Mouse (Mus musculus) lung, postnatal 0 days (tissue): ENCODE results near the gene Slc27a2.

Experiments used
- CTCF ChIP-seq: IDR thresholded peaks from 2 replicates; pipeline ENCODE4 v1.5.1; 2016; ENCODE audit warnings: antibody characterized with exemption, mild to moderate bottlenecking
- EP300 ChIP-seq: IDR thresholded peaks from 2 replicates; pipeline ENCODE4 v1.6.1; 2016; ENCODE audit warnings: antibody characterized with exemption, mild to moderate bottlenecking, control low read depth

DNA sequence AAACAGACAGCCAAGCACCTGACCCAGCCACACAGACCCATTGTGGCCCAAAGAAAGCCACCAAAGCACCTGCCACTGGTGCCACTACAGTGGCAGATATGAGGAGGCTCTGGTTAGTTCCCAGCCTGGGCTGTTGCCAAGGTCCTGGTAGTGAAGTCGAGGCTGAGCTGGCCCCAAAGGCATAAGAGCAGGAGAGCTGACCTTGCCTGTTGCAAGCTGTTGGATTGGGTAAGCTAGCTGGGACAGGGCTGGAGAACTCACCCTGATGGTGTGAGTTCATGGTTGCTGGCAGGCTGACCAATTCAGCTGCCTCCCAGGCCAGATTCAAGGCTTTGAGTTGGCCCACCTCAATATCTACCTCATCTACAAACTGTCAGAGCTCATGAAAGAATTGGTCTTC lies 47.1 kb upstream of the Slc27a2 start:
- TF ChIP-seq CTCF (no peak), EP300 (no peak)
